Mouse (Mus musculus) midbrain, embryonic 13.5 days (tissue): ENCODE measurements around the gene Hesx1. TPM values are rescaled to one million over a fixed set of nuclear protein-coding genes. Genes with fewer than 3 reads are reported as not detected.

Experiments
- ATAC-seq: fragments of 200-750 bp; cut with Nextera tagmentation; 2 replicates; pipeline ENCODE4 v1.8.0; 2017; ENCODE audit warnings: mild to moderate bottlenecking, moderate TSS enrichment, moderate library complexity
- H3K27ac ChIP-seq: fragments of 300-500 bp; sonication (generic); 2 replicates; pipeline ENCODE4 v1.5.1; 2015; ENCODE audit warnings: inconsistent platforms, mild to moderate bottlenecking, moderate library complexity
- H3K27me3 ChIP-seq: fragments of 300-500 bp; sonication (generic); 2 replicates; pipeline ENCODE4 v1.6.1; 2015; ENCODE audit warnings: mild to moderate bottlenecking, inconsistent platforms
- H3K36me3 ChIP-seq: fragments of 300-500 bp; sonication (generic); 2 replicates; pipeline ENCODE4 v1.6.1; 2015; ENCODE audit warnings: mild to moderate bottlenecking, inconsistent platforms
- H3K4me1 ChIP-seq: fragments of 300-500 bp; sonication (generic); replicated peaks from 2 replicates; pipeline ENCODE4 v1.6.1; 2015; ENCODE audit warnings: inconsistent platforms
- H3K4me2 ChIP-seq: fragments of 300-500 bp; sonication (generic); replicated peaks from 2 replicates; pipeline ENCODE4 v1.6.1; 2015; ENCODE audit warnings: moderate library complexity, mild to moderate bottlenecking, inconsistent platforms
- H3K4me3 ChIP-seq: fragments of 300-500 bp; sonication (generic); replicated peaks from 2 replicates; pipeline ENCODE4 v1.5.1; 2015; ENCODE audit warnings: mild to moderate bottlenecking, inconsistent platforms
- H3K9ac ChIP-seq: fragments of 300-500 bp; sonication (generic); replicated peaks from 2 replicates; pipeline ENCODE4 v1.6.1; 2015; ENCODE audit warnings: mild to moderate bottlenecking, inconsistent platforms
- H3K9me3 ChIP-seq: fragments of 300-500 bp; sonication (generic); 2 replicates; pipeline ENCODE4 v1.6.1; 2016; ENCODE audit warnings: mild to moderate bottlenecking, inconsistent platforms
- WGBS: fragments of 180-500 bp; shearing (Covaris S2); methylation state at CpG from one replicate; pipeline ENCODE4 v1.1.7; 2015; 5-methylcytosine and 5-hydroxymethylcytosine counted together
- polyA plus RNA-seq: library from polyadenylated mRNA; unstranded; fragments of >200 nt; fragmentation: Nextera tagmentation; extraction: Ambion mirVana; gene quantifications from 2 replicates; pipeline ENCODE4 v1.2.1, GENCODE M21; 2015

Gene Hesx1
- polyA plus RNA-seq, 1 experiment from 2014 or later: not detected

DNA sequence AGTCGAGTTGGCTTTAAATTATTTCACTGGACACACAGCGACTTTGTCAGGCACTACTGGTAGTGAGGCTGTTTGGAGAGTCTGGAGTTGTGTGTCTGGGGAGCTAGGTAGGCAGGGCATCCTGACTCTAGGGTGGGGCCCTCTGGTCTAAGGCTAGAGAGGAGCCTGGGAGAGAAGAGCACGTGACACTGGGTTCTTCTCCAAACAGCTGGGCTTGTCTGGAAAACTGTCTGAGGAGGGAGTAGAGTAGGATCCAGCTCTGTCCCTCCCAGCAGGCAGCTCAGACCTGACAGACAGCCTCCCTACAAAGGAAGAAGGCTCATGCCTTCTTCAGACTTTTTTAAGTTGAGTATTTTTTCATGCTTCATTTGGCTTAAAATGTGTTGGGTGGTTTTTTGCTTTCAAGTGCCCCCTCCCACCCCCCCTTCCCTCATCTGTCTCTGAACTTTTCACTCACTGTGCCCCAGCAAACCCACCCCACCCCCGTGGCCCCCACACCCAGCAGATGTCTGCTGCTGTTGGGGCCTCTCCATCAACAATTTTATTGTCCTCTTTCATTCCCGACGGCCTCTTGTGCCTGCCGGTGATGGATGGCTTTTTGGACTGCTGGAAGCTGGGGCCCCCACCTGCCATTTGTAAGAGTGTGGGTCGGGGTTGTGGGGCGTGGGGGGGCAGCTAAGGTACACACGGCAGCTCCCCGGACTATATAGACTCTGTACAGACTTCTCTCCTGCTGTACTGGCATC, 50.2 kb downstream of the Hesx1 start:
- H3K36me3 ChIP-seq: no peaks in the 10 kb centered on the region
- H3K4me1 ChIP-seq: peaks cover 42% of the 10 kb centered on the region
- 0 out of 2 replicates have a peak overlapping the region, but pooled peaks have one; percentile 12 for H3K27ac ChIP-seq
- H3K9ac ChIP-seq: no peak overlapping the region
- H3K4me2 ChIP-seq: 0 out of 2 replicates have a peak overlapping the region, but pooled peaks have one; percentile 1
- peaks cover 60% of the 10 kb centered on the region for H3K27me3 ChIP-seq
- 9% methylated on average over 11 of the region's 11 CpGs for WGBS
- H3K4me3 ChIP-seq: no peak overlapping the region
- no peaks in the 10 kb centered on the region for H3K9me3 ChIP-seq
- peak; percentile 37; the same call in 1 of the 2 replicates for ATAC-seq

GRCm38 (mm10) chr14:27044967-27045361, 50.7 kb downstream of the Hesx1 start:
- no peak overlapping the region for H3K27ac ChIP-seq
- peak; percentile 37; the same call in 1 of the 2 replicates for ATAC-seq

GRCm38 (mm10) chr14:27048231-27048956, 54.2 kb downstream of the Hesx1 start:
- no peak overlapping the region for H3K4me3 ChIP-seq
- H3K9ac ChIP-seq: no peak overlapping the region
- 12% methylated on average over 8 of the region's 8 CpGs for WGBS
- peak overlapping the region; percentile 35; the same call in 1 of the 2 replicates for H3K27ac ChIP-seq
- H3K4me1 ChIP-seq: peaks cover 59% of the 10 kb centered on the region
- no peaks in the 10 kb centered on the region for H3K9me3 ChIP-seq
- H3K27me3 ChIP-seq: peaks cover 41% of the 10 kb centered on the region
- H3K36me3 ChIP-seq: no peaks in the 10 kb centered on the region
- no peak overlapping the region for H3K4me2 ChIP-seq
- no peak for ATAC-seq

More at GRCm38 (mm10) chr14:27044967-27045361, 50.7 kb downstream of the Hesx1 start:
- 11% methylated on average over 2 of the region's 2 CpGs for WGBS
- Histone ChIP-seq H3K4me2 (0 out of 2 replicates have a peak overlapping the region, but pooled peaks have one; percentile 1), H3K9me3 (no peaks in the 10 kb centered on the region), H3K27me3 (peaks cover 57% of the 10 kb centered on the region), H3K9ac (no peak overlapping the region), H3K4me1 (peaks cover 39% of the 10 kb centered on the region), H3K4me3 (no peak overlapping the region), H3K36me3 (no peaks in the 10 kb centered on the region)

GRCm38 (mm10) chr14:27050043-27050442, 55.8 kb downstream of the Hesx1 start:
- H3K27me3 ChIP-seq: peaks cover 38% of the 10 kb centered on the region
- peak overlapping the region; percentile 35; the same call in 1 of the 2 replicates for H3K4me2 ChIP-seq
- no peak overlapping the region for H3K9ac ChIP-seq
- no peaks in the 10 kb centered on the region for H3K36me3 ChIP-seq
- no peaks in the 10 kb centered on the region for H3K9me3 ChIP-seq
- H3K4me1 ChIP-seq: peaks cover 45% of the 10 kb centered on the region
- H3K4me3 ChIP-seq: no peak overlapping the region
- WGBS: 13% methylated on average over 9 of the region's 9 CpGs
- peak overlapping the region; percentile 67 for H3K27ac ChIP-seq
- ATAC-seq: 0 out of 2 replicates have a peak, but pooled peaks have one; percentile 18

- Histone ChIP-seq H3K4me2 (peak overlapping the region; percentile 35), H3K27me3 (peaks cover 38% of the 10 kb centered on the region), H3K27ac (peak overlapping the region; percentile 67), H3K4me3 (no peak overlapping the region), H3K9ac (peak overlapping the region; percentile 25; the same call in 1 of the 2 replicates), H3K9me3 (no peaks in the 10 kb centered on the region), H3K4me1 (peaks cover 42% of the 10 kb centered on the region), H3K36me3 (no peaks in the 10 kb centered on the region)
- 5% methylated on average over 18 of the region's 18 CpGs for WGBS
- peak; percentile 87 for ATAC-seq
Measured at GRCm38 (mm10) chr14:27050560-27051510, 56.6 kb downstream of the Hesx1 start.

GRCm38 (mm10) chr14:27051511-27051895, 57.3 kb downstream of the Hesx1 start:
- no peak overlapping the region for H3K4me2 ChIP-seq
- H3K9me3 ChIP-seq: no peaks in the 10 kb centered on the region
- peaks cover 42% of the 10 kb centered on the region for H3K4me1 ChIP-seq
- peaks cover 40% of the 10 kb centered on the region for H3K27me3 ChIP-seq
- 31% methylated on average over 5 of the region's 5 CpGs for WGBS
- H3K36me3 ChIP-seq: no peaks in the 10 kb centered on the region
- no peak overlapping the region for H3K9ac ChIP-seq
- ATAC-seq: no peak
- no peak overlapping the region for H3K4me3 ChIP-seq
- peak overlapping the region; percentile 67 for H3K27ac ChIP-seq

Other genes starting within 250 kb of the Hesx1 start
- gene Asb14, start 99.9 kb upstream of the Hesx1 start, polyA plus RNA-seq: 0.17 TPM in 1 of 2 replicates, not detected in the other
- gene Appl1, start 23.2 kb upstream of the Hesx1 start, polyA plus RNA-seq: 57.8 and 63.2 TPM in 2 replicates
- 2.5 and 2.8 TPM in 2 replicates for gene Il17rd, start 44.5 kb downstream of the Hesx1 start, polyA plus RNA-seq
- 1.7 and 2.4 TPM in 2 replicates for gene Arhgef3, start 120.5 kb downstream of the Hesx1 start, polyA plus RNA-seq